Mouse (Mus musculus): ENCODE results near the gene Cdca3. TPM values are rescaled to one million over a fixed set of nuclear protein-coding genes. Genes with fewer than 3 reads are reported as not detected.
"Not testable (repeated sequence)": the region's sequence is repeated elsewhere in the genome, so short reads cannot be mapped to it uniquely, and the experiment has no call there.

The Cdca3 gene
- polyA plus RNA-seq, 1 experiment from 2014 or later = 115 TPM

GRCm38 (mm10) chr6:124817971-124818370 lies 11.4 kb upstream of the Cdca3 start:
- H3K4me1 ChIP-seq = peaks cover 19% of the 10 kb centered on the region
- ATAC-seq (ENCODE audit: low FRiP score, low read depth) = no peak

GRCm38 (mm10) chr6:124820891-124821290 lies 8.5 kb upstream of the Cdca3 start:
- WGBS = 93% methylated on average over 5 of the region's 5 CpGs
- no peaks in the 10 kb centered on the region for H3K4me1 ChIP-seq
- no peaks in the 10 kb centered on the region for H3K27me3 ChIP-seq (replicated peaks)
- no peak overlapping the region for H3K4me3 ChIP-seq
- no peak overlapping the region for H3K4me2 ChIP-seq (replicated peaks)
- ATAC-seq (ENCODE audit: low FRiP score, low read depth) = no peak
- peaks cover 100% of the 10 kb centered on the region for H3K36me3 ChIP-seq
- no peaks in the 10 kb centered on the region for H3K9me3 ChIP-seq
- H3K27ac ChIP-seq = no peak overlapping the region
- H3K9ac ChIP-seq = no peak overlapping the region

More at GRCm38 (mm10) chr6:124817971-124818370, 11.4 kb upstream of the Cdca3 start:
- Histone ChIP-seq H3K27ac (no peak overlapping the region), H3K36me3 (peaks cover 80% of the 10 kb centered on the region), H3K27me3 (replicated peaks) (no peaks in the 10 kb centered on the region), H3K4me2 (replicated peaks) (no peak overlapping the region), H3K9me3 (no peaks in the 10 kb centered on the region), H3K4me3 (no peak overlapping the region), H3K9ac (0 out of 2 replicates have a peak overlapping the region, but pooled peaks have one; percentile 5)
- WGBS = 91% methylated on average over 8 of the region's 8 CpGs

GRCm38 (mm10) chr6:124822049-124822448 lies 7.3 kb upstream of the Cdca3 start:
- no peak for ATAC-seq (ENCODE audit: low FRiP score, low read depth)
- no peaks in the 10 kb centered on the region for H3K27me3 ChIP-seq (replicated peaks)
- no peak overlapping the region for H3K4me2 ChIP-seq (replicated peaks)
- H3K36me3 ChIP-seq = peaks cover 97% of the 10 kb centered on the region
- no peaks in the 10 kb centered on the region for H3K9me3 ChIP-seq
- H3K4me3 ChIP-seq = no peak overlapping the region
- H3K4me1 ChIP-seq = no peaks in the 10 kb centered on the region
- WGBS = 96% methylated on average over 4 of the region's 4 CpGs
- no peak overlapping the region for H3K27ac ChIP-seq
- H3K9ac ChIP-seq = no peak overlapping the region

- 27% methylated on average over 10 of the region's 10 CpGs for WGBS
- Histone ChIP-seq H3K4me3 (peak overlapping the region; percentile 61), H3K4me2 (replicated peaks) (peak overlapping the region; percentile 85), H3K9ac (peak overlapping the region; percentile 59), H3K27me3 (replicated peaks) (no peaks in the 10 kb centered on the region), H3K27ac (peak overlapping the region; percentile 8; the same call in 1 of the 2 replicates), H3K9me3 (no peaks in the 10 kb centered on the region), H3K36me3 (peaks cover 51% of the 10 kb centered on the region), H3K4me1 (peaks cover 18% of the 10 kb centered on the region)
- no peak for ATAC-seq (ENCODE audit: low FRiP score, low read depth)
Measured at GRCm38 (mm10) chr6:124828101-124828592, 1.2 kb upstream of the Cdca3 start.

- peak; percentile 91 for ATAC-seq (ENCODE audit: low FRiP score, low read depth)
- Histone ChIP-seq H3K9me3 (no peaks in the 10 kb centered on the region), H3K36me3 (peaks cover 39% of the 10 kb centered on the region), H3K27me3 (replicated peaks) (no peaks in the 10 kb centered on the region), H3K4me1 (peaks cover 18% of the 10 kb centered on the region), H3K4me2 (replicated peaks) (peak overlapping the region; percentile 85), H3K27ac (peak overlapping the region; percentile 47; the same call in 1 of the 2 replicates), H3K9ac (peak overlapping the region; percentile 69), H3K4me3 (peak overlapping the region; percentile 61)
- under 1% methylated on average over 38 of the region's 38 CpGs for WGBS
Measured at GRCm38 (mm10) chr6:124829799-124830700, 703 bp downstream of the Cdca3 start.

- H3K4me3 ChIP-seq; H3K27me3 ChIP-seq (replicated peaks); ATAC-seq (ENCODE audit: low FRiP score, low read depth); H3K9me3 ChIP-seq; H3K27ac ChIP-seq: not testable (repeated sequence)
- 93% methylated on average over 4 of the region's 4 CpGs for WGBS
- Histone ChIP-seq H3K4me2 (replicated peaks) (peak overlapping the region; percentile 85), H3K9ac (peak overlapping the region; percentile 33; the same call in 1 of the 2 replicates), H3K4me1 (peaks cover 22% of the 10 kb centered on the region), H3K36me3 (peaks cover 27% of the 10 kb centered on the region)
Measured at GRCm38 (mm10) chr6:124831199-124831598, 1.9 kb downstream of the Cdca3 start.

GRCm38 (mm10) chr6:124831649-124832048 lies 2.3 kb downstream of the Cdca3 start:
- peak overlapping the region; percentile 85 for H3K4me2 ChIP-seq (replicated peaks)
- H3K4me3 ChIP-seq = no peak overlapping the region
- H3K27me3 ChIP-seq (replicated peaks) = no peaks in the 10 kb centered on the region
- H3K9ac ChIP-seq = no peak overlapping the region
- H3K36me3 ChIP-seq = peaks cover 25% of the 10 kb centered on the region; the same call in 1 of the 2 replicates
- H3K4me1 ChIP-seq = peaks cover 22% of the 10 kb centered on the region
- WGBS = 94% methylated on average over 8 of the region's 8 CpGs
- no peak for ATAC-seq (ENCODE audit: low FRiP score, low read depth)
- H3K9me3 ChIP-seq = no peaks in the 10 kb centered on the region
- H3K27ac ChIP-seq = no peak overlapping the region

GRCm38 (mm10) chr6:124834512-124835081 lies 5.2 kb downstream of the Cdca3 start:
- WGBS = 88% methylated on average over 6 of the region's 6 CpGs
- ATAC-seq (ENCODE audit: low FRiP score, low read depth) = no peak
- Histone ChIP-seq H3K27me3 (replicated peaks) (0 out of 2 replicates have a peak, but pooled peaks cover 4% of the 10 kb centered on the region), H3K4me3 (no peak overlapping the region), H3K4me2 (replicated peaks) (no peak overlapping the region), H3K9ac (no peak overlapping the region), H3K36me3 (peaks cover 20% of the 10 kb centered on the region; the same call in 1 of the 2 replicates), H3K4me1 (peaks cover 14% of the 10 kb centered on the region), H3K9me3 (no peaks in the 10 kb centered on the region), H3K27ac (no peak overlapping the region)

GRCm38 (mm10) chr6:124835531-124835930 lies 6.2 kb downstream of the Cdca3 start:
- peaks cover 20% of the 10 kb centered on the region; the same call in 1 of the 2 replicates for H3K36me3 ChIP-seq
- H3K27me3 ChIP-seq (replicated peaks) = 0 out of 2 replicates have a peak, but pooled peaks cover 6% of the 10 kb centered on the region
- H3K4me1 ChIP-seq = peaks cover 20% of the 10 kb centered on the region
- no peaks in the 10 kb centered on the region for H3K9me3 ChIP-seq
- no peak overlapping the region for H3K27ac ChIP-seq
- 51% methylated on average over 10 of the region's 10 CpGs for WGBS
- H3K9ac ChIP-seq = no peak overlapping the region
- no peak overlapping the region for H3K4me3 ChIP-seq
- ATAC-seq (ENCODE audit: low FRiP score, low read depth) = no peak
- no peak overlapping the region for H3K4me2 ChIP-seq (replicated peaks)

GRCm38 (mm10) chr6:124836411-124836810 lies 7.1 kb downstream of the Cdca3 start:
- peaks cover 23% of the 10 kb centered on the region for H3K36me3 ChIP-seq
- 84% methylated on average over 7 of the region's 7 CpGs for WGBS

GRCm38 (mm10) chr6:124839805-124840204 lies 10.5 kb downstream of the Cdca3 start:
- ATAC-seq (ENCODE audit: low FRiP score, low read depth) = peak; percentile 22; the same call in 1 of the 2 replicates
- 15% methylated on average over 8 of the region's 8 CpGs for WGBS
- 0 out of 2 replicates have a peak, but pooled peaks cover 6% of the 10 kb centered on the region for H3K27me3 ChIP-seq (replicated peaks)
- peaks cover 16% of the 10 kb centered on the region for H3K4me1 ChIP-seq
- peaks cover 8% of the 10 kb centered on the region for H3K36me3 ChIP-seq
- no peak overlapping the region for H3K4me3 ChIP-seq
- H3K9ac ChIP-seq = peak overlapping the region; percentile 38; the same call in 1 of the 2 replicates
- peak overlapping the region; percentile 28 for H3K4me2 ChIP-seq (replicated peaks)
- H3K9me3 ChIP-seq = no peaks in the 10 kb centered on the region
- no peak overlapping the region for H3K27ac ChIP-seq

More at GRCm38 (mm10) chr6:124836411-124836810, 7.1 kb downstream of the Cdca3 start:
- no peak for ATAC-seq (ENCODE audit: low FRiP score, low read depth)
- Histone ChIP-seq H3K9ac (no peak overlapping the region), H3K27ac (no peak overlapping the region; the same call in 1 of the 2 replicates), H3K27me3 (replicated peaks) (0 out of 2 replicates have a peak, but pooled peaks cover 6% of the 10 kb centered on the region), H3K4me1 (peaks cover 16% of the 10 kb centered on the region), H3K4me3 (no peak overlapping the region), H3K9me3 (no peaks in the 10 kb centered on the region), H3K4me2 (replicated peaks) (no peak overlapping the region)
